Mouse (Mus musculus) brain, adult 2 months (tissue): ENCODE measurements around the gene Gyg.
"Not testable (repeated sequence)": the region's sequence is repeated elsewhere in the genome, so short reads cannot be mapped to it uniquely, and the experiment has no call there.

Experiments used
- DNase-seq: peaks from one replicate; pipeline ENCODE4 v3.0.0; 2011; ENCODE audit warnings: low read depth, low spot score

Gyg gene

GRCm38 (mm10) chr3:20130456-20131349 lies 24.4 kb downstream of the Gyg start:
- no peak for DNase-seq

GRCm38 (mm10) chr3:20129491-20129890 lies 25.6 kb downstream of the Gyg start:
- no peak for DNase-seq

GRCm38 (mm10) chr3:20127047-20127595 lies 28.0 kb downstream of the Gyg start:
- DNase-seq, result no peak

- no peak for DNase-seq
Observed at GRCm38 (mm10) chr3:20125604-20126003, 29.5 kb downstream of the Gyg start.

- not testable (repeated sequence) for DNase-seq
Observed at GRCm38 (mm10) chr3:20121582-20121981, 33.5 kb downstream of the Gyg start.

- no peak for DNase-seq
Observed at GRCm38 (mm10) chr3:20119686-20120244, 35.4 kb downstream of the Gyg start.

- no peak for DNase-seq
Observed at GRCm38 (mm10) chr3:20119044-20119591, 36.0 kb downstream of the Gyg start.

- no peak for DNase-seq
Observed at GRCm38 (mm10) chr3:20111913-20112312, 43.2 kb downstream of the Gyg start.

GRCm38 (mm10) chr3:20108881-20109280 lies 46.2 kb downstream of the Gyg start:
- DNase-seq, result no peak

GRCm38 (mm10) chr3:20104776-20105175 lies 50.3 kb downstream of the Gyg start:
- DNase-seq, result no peak

- DNase-seq, result no peak
Observed at GRCm38 (mm10) chr3:20104318-20104717, 50.8 kb downstream of the Gyg start.

GRCm38 (mm10) chr3:20103830-20104229 lies 51.3 kb downstream of the Gyg start:
- no peak for DNase-seq

- DNase-seq, result no peak
Observed at GRCm38 (mm10) chr3:20082161-20082560, 73.0 kb downstream of the Gyg start.

GRCm38 (mm10) chr3:20076145-20077053 lies 78.7 kb downstream of the Gyg start:
- DNase-seq, result peak; percentile 28
